Mouse (Mus musculus): ENCODE measurements at regions not wholly inside any gene's neighbourhood (a gene's known extent, or its start where the extent isn't known, plus 50 kb on each side); places are given as distances from the start of the nearest gene placed in this dataset.

DNA sequence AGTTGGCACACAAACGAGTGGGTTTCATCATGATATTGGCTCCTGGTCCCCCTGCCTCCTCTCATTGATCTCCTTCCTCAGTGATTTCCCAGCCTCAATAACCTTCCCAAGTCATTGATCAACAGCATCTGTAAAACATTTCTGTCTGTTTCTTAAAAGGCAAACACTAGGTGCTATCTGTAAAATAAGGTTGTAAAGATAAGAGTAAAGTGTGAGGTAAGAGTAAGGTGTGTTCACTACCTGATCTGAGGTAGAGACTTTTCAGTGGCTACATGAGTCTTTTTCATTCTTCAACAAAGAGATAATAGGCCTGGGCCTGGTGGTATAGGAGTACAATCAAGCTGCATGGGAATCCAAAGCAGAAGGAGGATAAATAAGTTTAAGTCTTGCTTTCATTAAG lies 55.7 kb downstream of the Plk2 start:
- ATAC-seq (ENCODE audit: low FRiP score, low TSS enrichment), result no peak
- H3K4me2 ChIP-seq (replicated peaks; ENCODE audit: low read depth, low read length), result no peak overlapping the region
- H3K4me1 ChIP-seq (ENCODE audit: insufficient read depth, low read length), result peaks cover 11% of the 10 kb centered on the region
- H3K4me3 ChIP-seq (ENCODE audit: low read length), result no peak overlapping the region
- no peaks in the 10 kb centered on the region for H3K27me3 ChIP-seq (ENCODE audit: insufficient read depth, low read length)
- H3K9me3 ChIP-seq (ENCODE audit: low read length), result no peaks in the 10 kb centered on the region
- no peaks in the 10 kb centered on the region for H3K36me3 ChIP-seq (ENCODE audit: insufficient read depth, low read length)
- no peak overlapping the region for H3K27ac ChIP-seq (ENCODE audit: low read length)
- 67% methylated on average over 1 of the region's 1 CpGs for WGBS
- no peak overlapping the region for H3K9ac ChIP-seq (replicated peaks; ENCODE audit: low read length)

DNA sequence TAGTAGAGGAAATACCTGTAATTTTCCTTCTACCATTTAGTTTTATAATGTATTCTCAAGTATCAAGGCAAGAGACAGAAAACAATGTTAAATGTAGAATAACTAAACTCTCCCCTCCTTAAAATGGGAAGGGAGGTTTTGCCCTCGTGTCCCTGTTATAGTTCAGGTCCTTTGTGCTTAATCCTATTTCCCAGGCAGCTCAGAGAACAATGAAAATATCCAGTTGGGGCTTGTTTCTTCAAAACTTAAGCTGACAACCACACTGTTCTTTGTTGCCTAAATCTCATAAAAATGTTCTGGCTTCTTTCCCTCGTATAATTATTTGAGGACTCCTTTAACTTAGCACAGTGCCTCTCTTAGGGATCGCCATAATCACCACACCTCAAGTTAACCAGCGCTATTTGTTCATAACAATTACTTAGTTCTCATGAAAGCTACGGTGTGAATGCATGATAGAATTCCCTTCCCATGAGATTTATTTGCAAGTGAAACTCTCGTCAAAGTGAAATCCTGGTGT lies 57.2 kb downstream of the Plk2 start:
- Histone ChIP-seq H3K4me1 (ENCODE audit: insufficient read depth, low read length) (peaks cover 11% of the 10 kb centered on the region), H3K36me3 (ENCODE audit: insufficient read depth, low read length) (no peaks in the 10 kb centered on the region), H3K4me3 (ENCODE audit: low read length) (no peak overlapping the region), H3K27me3 (ENCODE audit: insufficient read depth, low read length) (no peaks in the 10 kb centered on the region), H3K9ac (replicated peaks; ENCODE audit: low read length) (no peak overlapping the region), H3K27ac (ENCODE audit: low read length) (no peak overlapping the region), H3K4me2 (replicated peaks; ENCODE audit: low read depth, low read length) (no peak overlapping the region), H3K9me3 (ENCODE audit: low read length) (no peaks in the 10 kb centered on the region)
- ATAC-seq (ENCODE audit: low FRiP score, low TSS enrichment), result no peak
- WGBS, result 63% methylated on average over 6 of the region's 6 CpGs

DNA sequence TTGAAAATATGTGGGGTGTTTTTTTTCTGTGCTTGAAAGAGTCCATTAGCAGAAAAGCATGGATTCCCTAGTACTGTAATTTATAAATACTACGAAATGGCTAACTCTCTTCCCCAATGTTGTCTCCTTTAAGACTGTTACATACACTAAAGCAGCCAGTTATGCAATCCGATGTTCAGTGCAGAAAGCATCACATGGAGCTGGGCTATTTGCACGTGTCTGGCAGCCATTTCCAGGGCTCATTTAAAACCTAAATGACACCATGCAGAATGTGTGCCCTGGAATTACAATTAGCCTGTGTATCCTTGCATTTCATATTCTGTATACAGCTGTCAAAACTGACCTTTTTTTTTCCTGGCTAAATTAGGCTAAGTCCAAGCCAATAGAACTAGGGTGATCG lies 60.2 kb downstream of the Plk2 start:
- WGBS, result 78% methylated on average over 4 of the region's 4 CpGs
- H3K4me1 ChIP-seq (ENCODE audit: insufficient read depth, low read length), result peaks cover 11% of the 10 kb centered on the region

DNA sequence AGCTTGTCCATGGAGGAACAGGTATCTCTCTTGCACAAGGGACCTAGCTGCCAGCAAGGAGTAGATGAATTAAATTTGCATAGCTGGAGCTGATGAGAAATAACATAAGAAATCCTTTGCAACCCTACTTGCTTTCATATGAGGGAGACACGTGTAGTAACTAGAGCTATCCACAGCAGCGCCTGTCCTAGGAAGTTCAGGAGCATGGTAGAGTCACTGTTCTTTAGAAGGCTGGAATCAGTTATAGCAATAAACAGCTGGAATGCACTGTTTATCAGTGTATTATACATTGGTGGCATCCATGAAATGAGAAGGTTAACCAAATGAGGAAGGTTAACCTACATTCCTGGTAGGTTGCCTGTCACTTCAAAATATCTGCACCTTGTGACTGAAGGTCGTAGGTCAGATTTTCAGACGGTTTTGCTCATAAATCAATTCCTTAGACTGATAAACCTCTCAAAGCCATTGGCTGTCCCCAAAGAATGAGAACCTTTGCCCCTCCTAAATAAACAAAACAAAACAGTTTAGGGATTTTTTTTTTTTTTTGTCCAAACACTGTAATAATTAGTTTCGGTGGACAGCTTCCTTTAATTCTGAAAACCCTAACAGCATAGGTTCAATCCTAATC lies 60.8 kb downstream of the Plk2 start:
- Histone ChIP-seq H3K36me3 (ENCODE audit: insufficient read depth, low read length) (no peaks in the 10 kb centered on the region), H3K27ac (ENCODE audit: low read length) (no peak overlapping the region), H3K4me3 (ENCODE audit: low read length) (no peak overlapping the region), H3K4me2 (replicated peaks; ENCODE audit: low read depth, low read length) (no peak overlapping the region), H3K9ac (replicated peaks; ENCODE audit: low read length) (no peak overlapping the region), H3K4me1 (ENCODE audit: insufficient read depth, low read length) (peaks cover 11% of the 10 kb centered on the region), H3K27me3 (ENCODE audit: insufficient read depth, low read length) (no peaks in the 10 kb centered on the region), H3K9me3 (ENCODE audit: low read length) (no peaks in the 10 kb centered on the region)
- 71% methylated on average over 5 of the region's 5 CpGs for WGBS
- no peak for ATAC-seq (ENCODE audit: low FRiP score, low TSS enrichment)

More for the DNA sequence above, 60.2 kb downstream of the Plk2 start:
- H3K27me3 ChIP-seq (ENCODE audit: insufficient read depth, low read length), result no peaks in the 10 kb centered on the region
- H3K4me2 ChIP-seq (replicated peaks; ENCODE audit: low read depth, low read length), result no peak overlapping the region
- H3K9me3 ChIP-seq (ENCODE audit: low read length), result no peaks in the 10 kb centered on the region
- H3K36me3 ChIP-seq (ENCODE audit: insufficient read depth, low read length), result no peaks in the 10 kb centered on the region
- no peak overlapping the region for H3K4me3 ChIP-seq (ENCODE audit: low read length)
- no peak overlapping the region for H3K27ac ChIP-seq (ENCODE audit: low read length)
- ATAC-seq (ENCODE audit: low FRiP score, low TSS enrichment), result no peak
- H3K9ac ChIP-seq (replicated peaks; ENCODE audit: low read length), result no peak overlapping the region

DNA sequence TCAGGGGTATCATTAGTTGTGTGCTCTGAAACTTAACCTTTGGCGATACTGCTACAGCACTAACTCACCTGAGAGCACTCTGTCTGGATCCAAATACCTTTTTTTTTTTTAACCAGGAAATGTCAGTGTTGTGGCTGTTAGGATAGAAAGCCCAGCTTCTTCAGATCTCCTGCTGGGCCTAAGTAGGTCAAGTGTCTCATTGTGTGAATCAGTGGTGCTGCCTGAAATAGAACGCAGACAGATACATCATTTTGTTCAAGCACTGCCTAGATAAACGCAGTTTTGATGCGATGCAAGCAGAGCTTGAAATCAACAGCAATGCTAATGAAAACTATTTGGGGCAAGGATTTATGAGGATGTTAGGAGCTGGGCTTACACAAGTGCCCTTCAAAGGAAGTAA lies 63.9 kb downstream of the Plk2 start:
- no peak overlapping the region for H3K4me2 ChIP-seq (replicated peaks; ENCODE audit: low read depth, low read length)
- no peak overlapping the region for H3K9ac ChIP-seq (replicated peaks; ENCODE audit: low read length)
- H3K4me3 ChIP-seq (ENCODE audit: low read length), result no peak overlapping the region
- H3K27ac ChIP-seq (ENCODE audit: low read length), result no peak overlapping the region
- ATAC-seq (ENCODE audit: low FRiP score, low TSS enrichment), result no peak
- no peaks in the 10 kb centered on the region for H3K27me3 ChIP-seq (ENCODE audit: insufficient read depth, low read length)
- no peaks in the 10 kb centered on the region for H3K9me3 ChIP-seq (ENCODE audit: low read length)
- H3K4me1 ChIP-seq (ENCODE audit: insufficient read depth, low read length), result peaks cover 8% of the 10 kb centered on the region
- no peaks in the 10 kb centered on the region for H3K36me3 ChIP-seq (ENCODE audit: insufficient read depth, low read length)
- WGBS, result 52% methylated on average over 4 of the region's 4 CpGs

DNA sequence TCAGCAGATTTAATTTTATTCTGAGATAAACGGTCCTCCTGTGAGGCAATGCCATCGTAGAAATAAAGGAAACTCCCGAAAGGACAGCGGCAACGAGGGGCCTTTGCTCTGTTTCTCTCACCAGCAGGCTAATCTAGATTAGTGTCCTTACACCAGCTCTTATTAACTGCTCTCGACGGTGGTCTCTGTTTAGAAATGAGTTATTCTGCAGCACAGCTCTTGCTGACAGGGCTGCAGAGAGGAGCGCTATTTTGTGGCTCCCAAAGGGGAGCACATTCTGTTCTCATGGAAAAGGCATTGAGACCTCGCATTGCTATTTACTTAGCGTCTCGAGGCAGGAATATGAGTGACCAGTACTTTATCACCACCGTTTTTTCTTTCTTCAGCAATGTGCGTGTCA lies 66.7 kb downstream of the Plk2 start:
- no peak for ATAC-seq (ENCODE audit: low FRiP score, low TSS enrichment)
- 54% methylated on average over 13 of the region's 13 CpGs for WGBS

DNA sequence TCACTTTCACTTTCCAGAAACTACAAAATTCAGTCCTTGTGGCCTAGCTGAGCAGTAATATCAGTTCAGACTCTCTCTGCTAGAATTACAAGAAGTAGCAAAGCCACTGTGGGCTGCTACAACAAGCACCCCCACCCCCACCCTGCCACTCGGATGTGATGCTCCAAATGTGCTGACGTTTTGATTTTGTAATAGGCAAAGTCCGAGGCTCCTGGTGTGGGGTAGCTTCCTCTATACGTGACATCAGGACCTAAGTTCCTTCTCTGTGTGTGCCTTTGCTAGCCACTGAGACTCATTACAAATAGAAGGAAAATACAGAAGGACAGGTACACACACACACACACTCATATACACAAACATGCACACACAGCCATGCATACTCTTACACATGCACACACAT lies 76.7 kb downstream of the Plk2 start:
- Histone ChIP-seq H3K9me3 (ENCODE audit: low read length) (no peaks in the 10 kb centered on the region), H3K4me1 (ENCODE audit: insufficient read depth, low read length) (no peaks in the 10 kb centered on the region), H3K36me3 (ENCODE audit: insufficient read depth, low read length) (no peaks in the 10 kb centered on the region), H3K4me2 (replicated peaks; ENCODE audit: low read depth, low read length) (no peak overlapping the region), H3K27me3 (ENCODE audit: insufficient read depth, low read length) (no peaks in the 10 kb centered on the region), H3K9ac (replicated peaks; ENCODE audit: low read length) (no peak overlapping the region), H3K27ac (ENCODE audit: low read length) (no peak overlapping the region), H3K4me3 (ENCODE audit: low read length) (no peak overlapping the region)
- 52% methylated on average over 4 of the region's 4 CpGs for WGBS
- ATAC-seq (ENCODE audit: low FRiP score, low TSS enrichment), result no peak

More for the DNA sequence above, 66.7 kb downstream of the Plk2 start:
- no peaks in the 10 kb centered on the region for H3K36me3 ChIP-seq (ENCODE audit: insufficient read depth, low read length)
- H3K4me2 ChIP-seq (replicated peaks; ENCODE audit: low read depth, low read length), result no peak overlapping the region
- no peak overlapping the region for H3K27ac ChIP-seq (ENCODE audit: low read length)
- H3K9me3 ChIP-seq (ENCODE audit: low read length), result no peaks in the 10 kb centered on the region
- H3K4me3 ChIP-seq (ENCODE audit: low read length), result no peak overlapping the region
- H3K9ac ChIP-seq (replicated peaks; ENCODE audit: low read length), result no peak overlapping the region
- no peaks in the 10 kb centered on the region for H3K27me3 ChIP-seq (ENCODE audit: insufficient read depth, low read length)
- H3K4me1 ChIP-seq (ENCODE audit: insufficient read depth, low read length), result no peaks in the 10 kb centered on the region

DNA sequence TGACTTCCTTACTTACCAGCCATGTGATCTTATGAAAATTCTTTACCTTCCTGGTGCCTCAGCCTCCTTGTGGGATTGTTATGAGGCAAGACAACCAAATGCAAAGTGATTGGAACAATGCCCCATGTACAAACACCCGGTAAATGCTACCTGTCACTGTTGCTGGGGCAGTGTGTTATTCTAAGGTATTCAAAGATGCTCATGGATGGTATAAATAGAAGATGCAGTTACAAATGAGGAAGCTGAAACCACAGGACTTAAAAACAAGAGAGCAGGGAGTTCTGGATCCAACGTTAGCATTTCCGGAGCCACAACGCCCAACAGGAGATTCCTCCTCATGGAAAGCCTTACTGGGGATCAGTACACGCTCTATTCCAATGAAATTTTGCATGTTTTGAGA lies 82.9 kb downstream of the Plk2 start:
- Histone ChIP-seq H3K27me3 (ENCODE audit: insufficient read depth, low read length) (no peaks in the 10 kb centered on the region), H3K9me3 (ENCODE audit: low read length) (no peaks in the 10 kb centered on the region)
- 94% methylated on average over 5 of the region's 5 CpGs for WGBS

DNA sequence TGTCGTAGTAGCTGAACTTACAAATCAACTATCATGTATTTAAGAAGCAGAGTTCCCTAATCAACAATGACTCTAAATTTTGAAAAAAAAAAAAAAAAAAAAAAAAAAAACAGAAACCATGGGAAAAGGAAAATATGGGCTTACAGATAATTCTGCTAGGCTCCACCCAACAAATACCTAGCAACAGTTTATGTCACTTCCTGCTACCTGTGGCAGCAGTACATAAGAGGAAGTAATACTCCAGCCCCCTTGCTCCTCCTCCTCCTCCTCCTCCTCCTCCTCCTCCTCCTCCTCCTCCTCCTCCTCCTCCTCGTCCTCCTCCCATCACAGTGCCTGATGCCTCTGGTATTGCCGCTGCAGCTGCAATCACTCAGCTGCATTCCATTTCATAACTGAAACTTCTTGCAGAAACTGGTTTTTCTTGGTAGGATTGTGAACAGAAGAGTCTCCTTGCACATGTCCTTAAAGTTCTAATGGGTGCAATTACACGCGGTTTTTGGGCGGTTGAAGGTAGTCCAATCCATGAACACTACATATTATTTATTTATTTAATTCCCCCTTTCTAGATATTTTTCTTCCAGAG lies 89.6 kb downstream of the Plk2 start:
- Histone ChIP-seq H3K4me2 (replicated peaks; ENCODE audit: low read depth, low read length) (no peak overlapping the region), H3K9me3 (ENCODE audit: low read length) (no peaks in the 10 kb centered on the region), H3K36me3 (ENCODE audit: insufficient read depth, low read length) (no peaks in the 10 kb centered on the region), H3K4me3 (ENCODE audit: low read length) (no peak overlapping the region), H3K4me1 (ENCODE audit: insufficient read depth, low read length) (no peaks in the 10 kb centered on the region), H3K27ac (ENCODE audit: low read length) (no peak overlapping the region), H3K27me3 (ENCODE audit: insufficient read depth, low read length) (no peaks in the 10 kb centered on the region), H3K9ac (replicated peaks; ENCODE audit: low read length) (no peak overlapping the region)
- no peak for ATAC-seq (ENCODE audit: low FRiP score, low TSS enrichment)
- 84% methylated on average over 4 of the region's 6 CpGs for WGBS

More for the DNA sequence above, 82.9 kb downstream of the Plk2 start:
- H3K4me1 ChIP-seq (ENCODE audit: insufficient read depth, low read length), result no peaks in the 10 kb centered on the region
- H3K36me3 ChIP-seq (ENCODE audit: insufficient read depth, low read length), result no peaks in the 10 kb centered on the region
- no peak overlapping the region for H3K4me2 ChIP-seq (replicated peaks; ENCODE audit: low read depth, low read length)
- ATAC-seq (ENCODE audit: low FRiP score, low TSS enrichment), result no peak
- no peak overlapping the region for H3K4me3 ChIP-seq (ENCODE audit: low read length)
- no peak overlapping the region for H3K27ac ChIP-seq (ENCODE audit: low read length)
- no peak overlapping the region for H3K9ac ChIP-seq (replicated peaks; ENCODE audit: low read length)

DNA sequence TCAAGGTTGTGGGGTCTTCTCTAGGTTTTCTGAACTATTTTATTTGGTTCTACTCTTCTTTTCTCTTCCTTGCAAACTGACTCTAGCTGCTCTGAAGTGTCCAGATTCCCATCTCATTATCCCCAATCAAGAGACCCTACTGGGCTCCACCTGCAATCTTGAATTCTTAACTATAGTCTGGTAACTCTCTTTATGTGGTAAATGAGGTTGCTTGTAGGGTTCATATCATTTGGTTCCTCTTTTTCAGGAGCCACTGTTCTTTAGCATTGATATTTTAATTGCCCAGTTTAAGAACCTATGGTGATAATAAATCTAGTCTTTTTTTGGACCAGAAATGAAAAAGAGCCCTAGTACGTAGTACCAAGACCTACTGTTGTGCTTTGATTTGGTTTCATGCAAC lies 90.7 kb downstream of the Plk2 start:
- WGBS, result 100% methylated on average over 1 of the region's 1 CpGs
- Histone ChIP-seq H3K4me2 (replicated peaks; ENCODE audit: low read depth, low read length) (no peak overlapping the region), H3K27me3 (ENCODE audit: insufficient read depth, low read length) (no peaks in the 10 kb centered on the region), H3K9me3 (ENCODE audit: low read length) (no peaks in the 10 kb centered on the region), H3K4me1 (ENCODE audit: insufficient read depth, low read length) (no peaks in the 10 kb centered on the region), H3K36me3 (ENCODE audit: insufficient read depth, low read length) (no peaks in the 10 kb centered on the region), H3K4me3 (ENCODE audit: low read length) (no peak overlapping the region), H3K9ac (replicated peaks; ENCODE audit: low read length) (no peak overlapping the region), H3K27ac (ENCODE audit: low read length) (no peak overlapping the region)
- ATAC-seq (ENCODE audit: low FRiP score, low TSS enrichment), result no peak
